Mouse (Mus musculus) spleen, postnatal 36 days (tissue): Measurements from ENCODE around the gene Kxd1.

Experiments
- DNase-seq, 2 experiments: peaks; one replicate each; pipeline ENCODE4 v3.0.0; 2022; ENCODE audit warnings: low spot score in 2 of 2, mixed read lengths in 1 of 2

The Kxd1 gene

GRCm38 (mm10) chr8:70527512-70528181 lies at the start of gene Kxd1, which contains the start of gene Fkbp8:
Gene Kxd1, minus strand, starts transcription at chr8:70527956.
Gene Fkbp8, plus strand, starts transcription at chr8:70527724.
- peak; percentile 95 to 96 for DNase-seq

- no peak for DNase-seq
Measured at GRCm38 (mm10) chr8:70577207-70577606, 49.5 kb upstream of the Kxd1 start.

- DNase-seq = no peak
Measured at GRCm38 (mm10) chr8:70574915-70575314, 47.2 kb upstream of the Kxd1 start.

- DNase-seq = no peak
Measured at GRCm38 (mm10) chr8:70574302-70574701, 46.5 kb upstream of the Kxd1 start.

GRCm38 (mm10) chr8:70570990-70571389 lies 43.2 kb upstream of the Kxd1 start:
- no peak for DNase-seq

GRCm38 (mm10) chr8:70570360-70570759 lies 42.6 kb upstream of the Kxd1 start:
- no peak for DNase-seq

- DNase-seq = peak; percentile 26 to 35
Measured at GRCm38 (mm10) chr8:70565561-70565960, 37.8 kb upstream of the Kxd1 start.

- no peak for DNase-seq
Measured at GRCm38 (mm10) chr8:70564696-70565235, 37.0 kb upstream of the Kxd1 start.

- DNase-seq = no peak
Measured at GRCm38 (mm10) chr8:70563763-70564387, 36.1 kb upstream of the Kxd1 start.

- DNase-seq = no peak
Measured at GRCm38 (mm10) chr8:70562802-70563201, 35.0 kb upstream of the Kxd1 start.

- DNase-seq = peak in 1 of 2 experiments; percentile 30
Measured at GRCm38 (mm10) chr8:70561809-70562535, 34.2 kb upstream of the Kxd1 start.

GRCm38 (mm10) chr8:70561357-70561756 lies 33.6 kb upstream of the Kxd1 start:
- DNase-seq = no peak

- no peak for DNase-seq
Measured at GRCm38 (mm10) chr8:70560564-70560963, 32.8 kb upstream of the Kxd1 start.

- DNase-seq = peak; percentile 45 to 48
Measured at GRCm38 (mm10) chr8:70560096-70560495, 32.3 kb upstream of the Kxd1 start.

GRCm38 (mm10) chr8:70558983-70559382 lies 31.2 kb upstream of the Kxd1 start:
- DNase-seq = no peak

- DNase-seq = peak in 1 of 2 experiments; percentile 42
Measured at GRCm38 (mm10) chr8:70558334-70558733, 30.6 kb upstream of the Kxd1 start.

- DNase-seq = no peak
Measured at GRCm38 (mm10) chr8:70555079-70555747, 27.5 kb upstream of the Kxd1 start.

GRCm38 (mm10) chr8:70553740-70554139 lies 26.0 kb upstream of the Kxd1 start:
- DNase-seq = no peak

GRCm38 (mm10) chr8:70552836-70553235 lies 25.1 kb upstream of the Kxd1 start:
- DNase-seq = no peak

- no peak for DNase-seq
Measured at GRCm38 (mm10) chr8:70551558-70552161, 23.9 kb upstream of the Kxd1 start.

- DNase-seq = no peak
Measured at GRCm38 (mm10) chr8:70549412-70550184, 21.8 kb upstream of the Kxd1 start.
